ENCODE assay signal across 30 mouse cellular contexts in the genomic region with DNA sequence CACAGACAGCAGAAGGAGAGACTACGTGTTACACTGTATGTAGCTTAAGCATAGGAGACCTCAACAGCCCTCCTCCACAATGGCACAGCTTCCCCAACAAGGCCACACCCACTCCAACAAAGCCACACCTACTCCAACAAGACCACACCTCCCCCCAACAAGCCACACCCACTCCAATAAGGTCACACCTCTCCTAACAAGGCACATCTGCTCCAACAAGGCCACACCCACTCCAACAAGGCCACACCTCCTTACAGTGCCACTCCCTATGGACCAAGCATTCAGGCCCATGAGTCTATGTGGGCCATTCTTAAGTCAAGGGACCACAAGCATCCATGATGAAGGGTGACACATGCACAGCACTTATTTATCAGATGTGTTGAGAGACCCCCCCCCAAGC. TPM values are rescaled to one million over a fixed set of nuclear protein-coding genes. Genes with fewer than 3 reads are reported as not detected.
DNase-seq lines count a peak whose midpoint lies in the region; ATAC-seq lines count a peak whose summit lies in the region.
"Had no signal": no experiment of that assay in that cellular context is flagged by ENCODE, and none has a peak within 500 bp of the region (broad histone marks: within the 10 kb centered on the region; RNA-seq: fewer than 3 reads in every experiment).

No protein-coding gene starts in this region.

- no peaks in the 10 kb centered on the region for H3K27me3 ChIP-seq in heart, embryonic 13.5 days (replicated peaks)
- H3K27me3 ChIP-seq in lung, embryonic 15.5 days = no peaks in the 10 kb centered on the region
- H3K27me3 ChIP-seq: CH12.LX; forebrain, embryonic 15.5 days; hindbrain, embryonic 13.5 days; midbrain, embryonic 15.5 days; neural tube, embryonic 12.5 days; stomach, embryonic 15.5 days had no signal

- 96% methylated on average over 1 of the region's 1 CpGs for WGBS in heart, embryonic 13.5 days
- WGBS in lung, embryonic 15.5 days = 91% methylated on average over 1 of the region's 1 CpGs

- H3K4me1 ChIP-seq in heart, embryonic 13.5 days = no peaks in the 10 kb centered on the region
- H3K4me1 ChIP-seq in lung, embryonic 15.5 days = no peaks in the 10 kb centered on the region
- H3K4me1 ChIP-seq: forebrain, embryonic 15.5 days; stomach, embryonic 15.5 days had no signal

- ATAC-seq in heart, embryonic 13.5 days (ENCODE audit: extremely low read depth, insufficient number of reproducible peaks, low FRiP score, low TSS enrichment) = peak; percentile 37
- ATAC-seq in lung, embryonic 15.5 days (ENCODE audit: borderline replicate concordance, extremely low read depth, low FRiP score, low TSS enrichment) = 0 out of 2 replicates have a peak, but pooled peaks have one; percentile 31
- ATAC-seq: forebrain, embryonic 15.5 days; midbrain, embryonic 15.5 days had no signal

- H3K9ac ChIP-seq in heart, embryonic 13.5 days = no peak overlapping the region
- no peak overlapping the region for H3K9ac ChIP-seq in lung, embryonic 15.5 days
- H3K9ac ChIP-seq: forebrain, embryonic 15.5 days; hindbrain, embryonic 13.5 days; lung, embryonic 14.5 days; midbrain, embryonic 15.5 days; neural tube, embryonic 12.5 days; stomach, embryonic 15.5 days had no signal

- H3K36me3 ChIP-seq in heart, embryonic 13.5 days = no peaks in the 10 kb centered on the region
- H3K36me3 ChIP-seq in lung, embryonic 15.5 days = no peaks in the 10 kb centered on the region
- H3K36me3 ChIP-seq: forebrain, embryonic 15.5 days; hindbrain, embryonic 13.5 days; midbrain, embryonic 15.5 days; neural tube, embryonic 12.5 days; stomach, embryonic 15.5 days had no signal

- no peak for DNase-seq in heart, postnatal 10 days
- no peak for DNase-seq in lung, postnatal 4 days
- peak; percentile 4 for DNase-seq in c-Kit-positive CD71-positive TER-119-positive erythroid progenitor cells, embryonic 14.5 days (ENCODE audit: low spot score)
- peak; percentile 6 for DNase-seq in yolk sac, embryonic 10.5 days (ENCODE audit: low spot score)
- DNase-seq in adrenal gland, postnatal 14 days = no peak
- DNase-seq: B cell, adult 2 months; cerebellum, adult 18-20 months; cerebellum, postnatal 25 days; gastrocnemius, postnatal 10 days; heart, adult 11 months; heart, postnatal 36 days; kidney, adult 2 months; layer of hippocampus, adult 9-11 months; lung, embryonic 14.5 days; lung, postnatal 36 days; right cerebral cortex, postnatal 14 days; thymus, adult 2 months; thymus, postnatal 4 days had no signal

- H3K27ac ChIP-seq in heart, embryonic 13.5 days (replicated peaks) = no peak overlapping the region
- H3K27ac ChIP-seq in lung, embryonic 15.5 days = no peak overlapping the region
- H3K27ac ChIP-seq: forebrain, embryonic 15.5 days; hindbrain, embryonic 13.5 days; kidney, postnatal 0 days; left cerebral cortex, adult 2 months; midbrain, embryonic 15.5 days; neural tube, embryonic 12.5 days; stomach, embryonic 15.5 days had no signal

- intact Hi-C loops in heart, postnatal 10 days (cut with DNase I) = no loop called here

- no peaks in the 10 kb centered on the region; the same call in 1 of the 2 replicates for H3K9me3 ChIP-seq in heart, embryonic 13.5 days
- no peaks in the 10 kb centered on the region for H3K9me3 ChIP-seq in lung, embryonic 15.5 days
- H3K9me3 ChIP-seq: forebrain, embryonic 15.5 days; hindbrain, embryonic 13.5 days; midbrain, embryonic 15.5 days; stomach, embryonic 15.5 days had no signal

- no peak overlapping the region for H3K4me2 ChIP-seq in heart, embryonic 13.5 days
- no peak overlapping the region for H3K4me2 ChIP-seq in lung, embryonic 15.5 days
- H3K4me2 ChIP-seq: forebrain, embryonic 15.5 days; hindbrain, embryonic 13.5 days; lung, embryonic 14.5 days; midbrain, embryonic 15.5 days; neural tube, embryonic 12.5 days; stomach, embryonic 15.5 days had no signal

- no peak overlapping the region for H3K4me3 ChIP-seq in heart, embryonic 13.5 days
- H3K4me3 ChIP-seq in lung, embryonic 15.5 days = no peak overlapping the region
- H3K4me3 ChIP-seq: forebrain, embryonic 15.5 days; hindbrain, embryonic 13.5 days; left cerebral cortex, adult 2 months; midbrain, embryonic 15.5 days; neural tube, embryonic 12.5 days; stomach, embryonic 15.5 days had no signal

RNA-seq across cellular contexts. Expression of a gene that starts 28.9 kb away (rescaled TPM):
- 0.08 and 0.11 TPM in 2 replicates for polyA plus RNA-seq in heart, embryonic 13.5 days (2015; fragmentation: Nextera tagmentation; extraction: Ambion mirVana)
- under 1 TPM; 0.07 to 0.29 TPM for total RNA-seq in heart, postnatal 10 days (2021)
- 0.06 and 0.28 TPM in 2 replicates for polyA plus RNA-seq in lung, embryonic 15.5 days (2015; fragmentation: Nextera tagmentation; extraction: Ambion mirVana)
- total RNA-seq in adrenal gland, postnatal 14 days (2021) = 3.2 and 3.3 TPM in 2 replicates
- total RNA-seq: CH12.LX; liver, adult 2 months; megakaryocyte-erythroid progenitor cell, adult 5-6 weeks had no signal
- polyA plus RNA-seq: lung, embryonic 14.5 days had no signal

Comparison
In these comparisons a context has a peak if more than half of its experiments do, and no peak if none do; other contexts are left out.
1. DNase-seq: peak in c-Kit-positive CD71-positive TER-119-positive erythroid progenitor cells, embryonic 14.5 days (single experiment) and yolk sac, embryonic 10.5 days (single experiment); none in heart, postnatal 10 days (0 of 2), lung, postnatal 4 days (0 of 2) and adrenal gland, postnatal 14 days (single experiment).